Mouse (Mus musculus) heart, adult 2 months (tissue): Measurements from ENCODE around the gene Masp2.

Source experiments
- CTCF ChIP-seq: fragments of 200-600 bp; IDR thresholded peaks from 2 replicates; pipeline ENCODE4 v1.8.1; 2022; ENCODE audit warnings: antibody characterized with exemption, mild to moderate bottlenecking, moderate library complexity
- POLR2A ChIP-seq: fragments of 200-500 bp; IDR thresholded peaks from 2 replicates; pipeline ENCODE4 v1.6.1; 2011; ENCODE audit warnings: mild to moderate bottlenecking, low read depth, low read length, control low read depth; ENCODE audit not compliant: insufficient read depth

DNA sequence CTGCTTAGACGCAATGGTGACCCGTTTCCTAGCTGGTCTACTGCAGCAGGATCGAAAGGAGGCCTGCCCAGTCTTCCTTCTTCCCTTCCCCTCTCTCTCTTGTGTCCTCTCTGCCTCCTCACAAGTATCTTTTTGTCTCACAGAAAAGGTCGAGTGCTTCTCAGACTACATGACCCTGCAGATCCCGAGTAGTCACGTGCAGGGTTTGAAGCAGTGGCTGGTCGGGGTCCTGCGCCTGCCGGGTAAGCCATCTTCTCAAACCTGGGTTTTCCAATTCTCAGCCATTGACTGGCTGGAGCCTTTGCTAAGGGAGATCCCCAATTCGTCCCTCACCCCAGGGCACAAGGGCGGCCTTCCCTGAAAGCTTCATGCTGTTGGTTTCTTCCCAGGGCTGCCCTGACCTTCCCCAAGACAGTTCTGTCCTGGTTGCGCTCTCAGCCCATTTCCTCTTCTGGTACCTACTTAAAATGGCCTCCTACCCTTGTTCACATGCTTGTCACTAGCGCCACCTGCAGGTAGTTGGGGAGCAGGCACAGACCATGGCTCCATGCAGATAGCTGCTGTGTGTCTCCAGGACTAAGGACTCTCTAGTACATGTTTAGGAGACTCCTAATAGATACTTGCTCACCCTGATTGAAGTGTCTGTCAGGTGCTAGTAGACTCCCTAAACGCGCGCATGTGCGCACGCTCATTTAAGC lies 52.5 kb downstream of the Masp2 start:
- TF ChIP-seq POLR2A (no peak), CTCF (peak; percentile 44)
